Comparison of ENCODE assay signal across 16 mouse cellular contexts in genomic region chr1:193226724-193227522, GRCm38 (mm10). TPM values are rescaled to one million over a fixed set of nuclear protein-coding genes. Genes with fewer than 3 reads are reported as not detected.
DNase-seq lines count a peak whose midpoint lies in the region; ATAC-seq and TF ChIP-seq lines count a peak whose summit lies in the region.
"Had no signal": no experiment of that assay in that cellular context is flagged by ENCODE, and none has a peak within 500 bp of the region (broad histone marks: within the 10 kb centered on the region; RNA-seq: fewer than 3 reads in every experiment).

No protein-coding gene starts in this region.

- no peak overlapping the region for H3K4me2 ChIP-seq in embryonic facial prominence, embryonic 11.5 days (ENCODE audit: low read depth, low read length)
- no peak overlapping the region for H3K4me2 ChIP-seq in intestine, postnatal 0 days (replicated peaks; ENCODE audit: low read depth)
- H3K4me2 ChIP-seq: liver, embryonic 13.5 days; stomach, embryonic 15.5 days had no signal

- H3K9ac ChIP-seq in embryonic facial prominence, embryonic 11.5 days (replicated peaks; ENCODE audit: low read length) = no peak overlapping the region
- no peak overlapping the region for H3K9ac ChIP-seq in intestine, postnatal 0 days (ENCODE audit: low read depth, low read length)
- H3K9ac ChIP-seq: liver, embryonic 13.5 days; stomach, embryonic 15.5 days had no signal

- no peaks in the 10 kb centered on the region for H3K27me3 ChIP-seq in embryonic facial prominence, embryonic 11.5 days (ENCODE audit: control insufficient read depth, insufficient read depth, low read length)
- no peaks in the 10 kb centered on the region for H3K27me3 ChIP-seq in embryonic facial prominence, embryonic 10.5 days (replicated peaks; ENCODE audit: low read depth, poor library complexity, severe bottlenecking)
- no peaks in the 10 kb centered on the region for H3K27me3 ChIP-seq in intestine, postnatal 0 days (replicated peaks; ENCODE audit: control insufficient read depth, insufficient read depth, low read length)
- H3K27me3 ChIP-seq: liver, embryonic 13.5 days; Patski; stomach, embryonic 15.5 days had no signal

- H3K27ac ChIP-seq in embryonic facial prominence, embryonic 11.5 days (replicated peaks; ENCODE audit: low read depth, low read length) = no peak overlapping the region
- no peak overlapping the region for H3K27ac ChIP-seq in embryonic facial prominence, embryonic 10.5 days (replicated peaks)
- no peak overlapping the region for H3K27ac ChIP-seq in intestine, postnatal 0 days (ENCODE audit: low read depth, low read length)
- H3K27ac ChIP-seq: liver, embryonic 13.5 days; stomach, embryonic 15.5 days had no signal

- no peak for TF ChIP-seq CTCF in intestine, postnatal 0 days (IDR thresholded peaks at IDR 0.05; ENCODE audit: low read depth)

- ATAC-seq in embryonic facial prominence, embryonic 11.5 days (replicated peaks; ENCODE audit: insufficient number of reproducible peaks, low FRiP score, low TSS enrichment, low read depth) = no peak
- ATAC-seq in intestine, postnatal 0 days = peak; percentile 64
- ATAC-seq: Patski had no signal

- H3K4me1 ChIP-seq in embryonic facial prominence, embryonic 11.5 days (ENCODE audit: control insufficient read depth, insufficient read depth, low read length) = no peaks in the 10 kb centered on the region
- H3K4me1 ChIP-seq in embryonic facial prominence, embryonic 10.5 days = peaks cover 40% of the 10 kb centered on the region
- 0 out of 2 replicates have a peak, but pooled peaks cover 5% of the 10 kb centered on the region for H3K4me1 ChIP-seq in intestine, postnatal 0 days (replicated peaks; ENCODE audit: control insufficient read depth, insufficient read depth, low read length)
- H3K4me1 ChIP-seq: liver, embryonic 13.5 days; stomach, embryonic 15.5 days had no signal

- H3K36me3 ChIP-seq in embryonic facial prominence, embryonic 11.5 days (replicated peaks; ENCODE audit: control insufficient read depth, insufficient read depth, low read depth, low read length) = no peaks in the 10 kb centered on the region
- no peaks in the 10 kb centered on the region for H3K36me3 ChIP-seq in embryonic facial prominence, embryonic 10.5 days (replicated peaks)
- no peaks in the 10 kb centered on the region for H3K36me3 ChIP-seq in intestine, postnatal 0 days (ENCODE audit: control insufficient read depth, insufficient read depth)
- H3K36me3 ChIP-seq: liver, embryonic 13.5 days; stomach, embryonic 15.5 days had no signal

- DNase-seq in embryonic facial prominence, embryonic 11.5 days (ENCODE audit: low spot score) = peak; percentile 14
- no peak for DNase-seq in embryonic facial prominence, embryonic 10.5 days (ENCODE audit: low spot score)
- DNase-seq in right cerebral cortex, adult 18-20 months = peak; percentile 11
- no peak for DNase-seq in right cerebral cortex, postnatal 25 days
- DNase-seq in cerebellum, postnatal 10 days = no peak
- no peak for DNase-seq in T-cell, adult 2 months (ENCODE audit: low spot score)
- DNase-seq in spleen, postnatal 36 days (ENCODE audit: low spot score in 2 of 2) = no peak
- DNase-seq: adrenal gland, postnatal 10 days; cerebellum, adult 8-10 months; heart, postnatal 36 days; liver, embryonic 13.5 days; lung, postnatal 36 days; right cerebral cortex, postnatal 4 days had no signal

- no peaks in the 10 kb centered on the region for H3K9me3 ChIP-seq in embryonic facial prominence, embryonic 11.5 days (replicated peaks; ENCODE audit: control insufficient read depth, low read length)
- H3K9me3 ChIP-seq in embryonic facial prominence, embryonic 10.5 days = no peaks in the 10 kb centered on the region
- H3K9me3 ChIP-seq in intestine, postnatal 0 days (ENCODE audit: control insufficient read depth) = no peaks in the 10 kb centered on the region
- H3K9me3 ChIP-seq: liver, embryonic 13.5 days; stomach, embryonic 15.5 days had no signal

- 44% methylated on average over 7 of the region's 7 CpGs for WGBS in embryonic facial prominence, embryonic 11.5 days
- 52% methylated on average over 7 of the region's 7 CpGs for WGBS in embryonic facial prominence, embryonic 10.5 days
- 29% methylated on average over 7 of the region's 7 CpGs for WGBS in intestine, postnatal 0 days

- H3K4me3 ChIP-seq in embryonic facial prominence, embryonic 11.5 days (ENCODE audit: low read depth, low read length) = no peak overlapping the region
- H3K4me3 ChIP-seq in embryonic facial prominence, embryonic 10.5 days = no peak overlapping the region
- no peak overlapping the region for H3K4me3 ChIP-seq in intestine, postnatal 0 days (ENCODE audit: low read depth, low read length)
- H3K4me3 ChIP-seq: liver, embryonic 13.5 days; stomach, embryonic 15.5 days had no signal

RNA-seq across cellular contexts. Expression of gene Lamb3, which starts 19.4 kb away (rescaled TPM):
- polyA plus RNA-seq in embryonic facial prominence, embryonic 11.5 days (2014; fragmentation: Nextera tagmentation; extraction: Ambion mirVana) = 0.97 and 1.1 TPM in 2 replicates
- polyA plus RNA-seq in embryonic facial prominence, embryonic 10.5 days (2016; fragmentation: Nextera tagmentation; extraction: Ambion mirVana) = 0.31 and 0.66 TPM in 2 replicates
- 1.7 and 2.5 TPM in 2 replicates for polyA plus RNA-seq in intestine, postnatal 0 days (2015; fragmentation: Nextera tagmentation; extraction: Ambion mirVana)

RNA-seq across cellular contexts. Expression of gene Traf3ip3, which starts 25.4 kb away (rescaled TPM):
- polyA plus RNA-seq in embryonic facial prominence, embryonic 11.5 days (2014; fragmentation: Nextera tagmentation; extraction: Ambion mirVana) = 1.5 and 1.7 TPM in 2 replicates
- polyA plus RNA-seq in embryonic facial prominence, embryonic 10.5 days (2016; fragmentation: Nextera tagmentation; extraction: Ambion mirVana) = 0.71 and 0.88 TPM in 2 replicates
- 2.5 and 3.2 TPM in 2 replicates for polyA plus RNA-seq in intestine, postnatal 0 days (2015; fragmentation: Nextera tagmentation; extraction: Ambion mirVana)
- polyA plus RNA-seq: Patski had no signal

RNA-seq across cellular contexts. Expression of gene Hsd11b1, which starts 37.0 kb away (rescaled TPM):
- 0.46 TPM in 1 of 2 replicates, not detected in the other for polyA plus RNA-seq in embryonic facial prominence, embryonic 11.5 days (2014; fragmentation: Nextera tagmentation; extraction: Ambion mirVana)
- 0.41 TPM in 1 of 2 replicates, not detected in the other for polyA plus RNA-seq in embryonic facial prominence, embryonic 10.5 days (2016; fragmentation: Nextera tagmentation; extraction: Ambion mirVana)
- polyA plus RNA-seq in intestine, postnatal 0 days (2015; fragmentation: Nextera tagmentation; extraction: Ambion mirVana) = 2.7 and 3.2 TPM in 2 replicates

RNA-seq across cellular contexts. Expression of gene G0s2, which starts 46.1 kb away (rescaled TPM):
- 8.7 and 8.9 TPM in 2 replicates for polyA plus RNA-seq in embryonic facial prominence, embryonic 11.5 days (2014; fragmentation: Nextera tagmentation; extraction: Ambion mirVana)
- polyA plus RNA-seq in embryonic facial prominence, embryonic 10.5 days (2016; fragmentation: Nextera tagmentation; extraction: Ambion mirVana) = 7.0 and 7.7 TPM in 2 replicates
- 10.1 and 11.7 TPM in 2 replicates for polyA plus RNA-seq in intestine, postnatal 0 days (2015; fragmentation: Nextera tagmentation; extraction: Ambion mirVana)
- polyA plus RNA-seq: Patski had no signal

RNA-seq across cellular contexts. Expression of gene A130010J15Rik, which starts 59.1 kb away (rescaled TPM):
- 17.6 and 18.0 TPM in 2 replicates for polyA plus RNA-seq in embryonic facial prominence, embryonic 11.5 days (2014; fragmentation: Nextera tagmentation; extraction: Ambion mirVana)
- polyA plus RNA-seq in embryonic facial prominence, embryonic 10.5 days (2016; fragmentation: Nextera tagmentation; extraction: Ambion mirVana) = 16.4 and 18.0 TPM in 2 replicates
- polyA plus RNA-seq in intestine, postnatal 0 days (2015; fragmentation: Nextera tagmentation; extraction: Ambion mirVana) = 7.2 and 8.0 TPM in 2 replicates

Comparison
In these comparisons a context has a peak if more than half of its experiments do, and no peak if none do; other contexts are left out.
1. DNase-seq: peak in embryonic facial prominence, embryonic 11.5 days (single experiment) and right cerebral cortex, adult 18-20 months (single experiment); none in embryonic facial prominence, embryonic 10.5 days (single experiment), right cerebral cortex, postnatal 25 days (single experiment), cerebellum, postnatal 10 days (0 of 2), T-cell, adult 2 months (single experiment) and spleen, postnatal 36 days (0 of 2).